Mouse (Mus musculus) bone marrow macrophage, adult 2 months (primary cell): Measurements from ENCODE around the gene AB124611.

ENCODE experiments used
- CTCF ChIP-seq: IDR thresholded peaks from 2 replicates; pipeline ENCODE4 v1.5.1; 2012; ENCODE audit warnings: low read depth, mild to moderate bottlenecking, low read length, moderate library complexity
- POLR2A ChIP-seq: IDR thresholded peaks from 2 replicates; pipeline ENCODE4 v1.6.1; 2012; ENCODE audit warnings: mild to moderate bottlenecking, low read depth, low read length, borderline replicate concordance

DNA sequence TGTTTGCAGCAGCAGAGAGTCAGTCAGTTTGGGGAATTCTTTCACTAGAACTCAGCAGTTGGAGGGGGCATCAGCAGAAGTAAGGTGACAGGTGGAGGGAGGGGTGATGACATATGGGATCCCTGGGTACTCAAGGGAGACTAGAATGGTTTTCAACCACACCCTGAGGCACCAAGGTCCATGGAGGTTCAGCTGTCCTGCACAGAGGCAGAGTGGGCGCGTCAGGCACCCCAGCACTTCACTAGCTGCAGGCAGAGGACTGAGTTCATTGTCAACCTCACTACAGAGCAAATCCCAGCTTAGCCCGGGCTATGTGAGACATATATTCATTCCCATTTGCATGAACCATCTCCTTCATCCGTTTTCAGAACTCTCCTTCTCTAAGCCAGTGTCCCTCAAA is 11.0 kb downstream of the AB124611 start:
- TF ChIP-seq POLR2A (no peak), CTCF (no peak)
